Comparison of ENCODE assay signal across 3 mouse cellular contexts in the genomic region with DNA sequence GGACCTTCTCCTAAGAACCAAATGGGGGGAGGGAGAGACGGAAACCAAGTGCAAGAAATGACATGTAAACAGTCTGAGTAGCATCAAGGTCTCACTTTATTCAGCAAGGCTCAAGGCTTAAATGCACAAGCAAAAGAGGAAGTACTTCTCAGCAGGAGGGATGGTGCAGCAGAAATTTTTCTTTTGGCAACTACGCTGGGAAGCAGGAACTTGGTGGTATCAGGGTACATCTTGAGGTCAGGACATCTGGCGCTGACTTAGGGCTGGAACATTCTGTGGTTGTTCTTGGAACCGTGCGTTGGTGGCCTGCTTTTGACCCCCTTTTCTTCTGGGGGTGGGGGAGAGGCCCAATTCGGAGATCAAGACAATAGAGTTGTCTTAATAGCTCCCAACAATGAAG. TPM values are rescaled to one million over a fixed set of nuclear protein-coding genes. Genes with fewer than 3 reads are reported as not detected.
"Had no signal": no experiment of that assay in that cellular context is flagged by ENCODE, and none has a peak within 500 bp of the region (broad histone marks: within the 10 kb centered on the region; RNA-seq: fewer than 3 reads in every experiment).

No protein-coding gene starts in this region.

RNA-seq across cellular contexts. Expression of a gene that starts 36.1 kb away (rescaled TPM):
- total RNA-seq: common myeloid progenitor, adult 5-6 weeks; granulocyte monocyte progenitor cell, adult 5-6 weeks had no signal
- polyA plus RNA-seq: erythroblast, embryonic 14.5 days had no signal
